Mouse (Mus musculus): ENCODE results near the gene Olfr659. TPM values are rescaled to one million over a fixed set of nuclear protein-coding genes. Genes with fewer than 3 reads are reported as not detected.

Olfr659 gene
- polyA plus RNA-seq (2015; fragmentation: Nextera tagmentation; extraction: Ambion mirVana), result not detected in 2 replicates

GRCm38 (mm10) chr7:104666453-104666852, at the start of gene Olfr659:
Gene Olfr659 (plus strand): TSS chr7:104666753.
- 81% methylated on average over 3 of the region's 3 CpGs for WGBS
- H3K4me1 ChIP-seq, result no peaks in the 10 kb centered on the region
- H3K36me3 ChIP-seq, result no peaks in the 10 kb centered on the region
- no peak within 1 kb of the TSS for H3K9ac ChIP-seq
- ATAC-seq (ENCODE audit: low FRiP score, low read depth), result no peak
- no peak within 1 kb of the TSS for H3K4me2 ChIP-seq (replicated peaks)
- no peaks in the 10 kb centered on the region for H3K27me3 ChIP-seq
- H3K27ac ChIP-seq, result no peak within 1 kb of the TSS
- H3K9me3 ChIP-seq, result 0 out of 2 replicates have a peak, but pooled peaks cover 3% of the 10 kb centered on the region
- no peak within 1 kb of the TSS for H3K4me3 ChIP-seq

- H3K36me3 ChIP-seq, result no peaks in the 10 kb centered on the region
- no peaks in the 10 kb centered on the region for H3K4me1 ChIP-seq
- H3K4me2 ChIP-seq (replicated peaks), result no peak within 1 kb of the TSS
- no peak within 1 kb of the TSS for H3K27ac ChIP-seq
- H3K27me3 ChIP-seq, result no peaks in the 10 kb centered on the region
- ATAC-seq (ENCODE audit: low FRiP score, low read depth), result no peak
- H3K9ac ChIP-seq, result no peak within 1 kb of the TSS
- H3K9me3 ChIP-seq, result no peaks in the 10 kb centered on the region
- no peak within 1 kb of the TSS for H3K4me3 ChIP-seq
Observed at GRCm38 (mm10) chr7:104624494-104624893, 42.1 kb upstream of the Olfr659 start, which contains the start of gene Olfr657. Gene Olfr657 (plus strand): TSS chr7:104624794.

GRCm38 (mm10) chr7:104646841-104647482, 19.6 kb upstream of the Olfr659 start, which contains the start of gene Olfr658:
Gene Olfr658 (minus strand): TSS chr7:104647305.
- Histone ChIP-seq H3K9me3 (no peaks in the 10 kb centered on the region), H3K36me3 (no peaks in the 10 kb centered on the region), H3K4me1 (no peaks in the 10 kb centered on the region), H3K4me2 (replicated peaks) (peak within 1 kb of the TSS; percentile 50), H3K27ac (no peak within 1 kb of the TSS), H3K27me3 (no peaks in the 10 kb centered on the region), H3K4me3 (0 out of 2 replicates have a peak within 1 kb of the TSS, but pooled peaks have one; percentile 7), H3K9ac (no peak within 1 kb of the TSS)
- WGBS, result 19% methylated on average over 20 of the region's 22 CpGs
- peak; percentile 69 for ATAC-seq (ENCODE audit: low FRiP score, low read depth)

GRCm38 (mm10) chr7:104686201-104686600, 19.6 kb downstream of the Olfr659 start, which contains the start of gene Olfr661:
Gene Olfr661 (plus strand): TSS chr7:104686501.
- Histone ChIP-seq H3K4me2 (replicated peaks) (no peak within 1 kb of the TSS), H3K4me3 (no peak within 1 kb of the TSS), H3K27ac (no peak within 1 kb of the TSS), H3K9ac (no peak within 1 kb of the TSS), H3K4me1 (no peaks in the 10 kb centered on the region), H3K27me3 (no peaks in the 10 kb centered on the region), H3K36me3 (no peaks in the 10 kb centered on the region), H3K9me3 (no peaks in the 10 kb centered on the region)
- WGBS, result 87% methylated on average over 2 of the region's 2 CpGs
- ATAC-seq (ENCODE audit: low FRiP score, low read depth), result no peak

Other genes with a start within 250 kb of the Olfr659 start
- gene Trim30a, start 201.6 kb upstream of the Olfr659 start, polyA plus RNA-seq (2015; fragmentation: Nextera tagmentation; extraction: Ambion mirVana), result 1.0 and 1.2 TPM in 2 replicates
- 0.31 and 0.36 TPM in 2 replicates for gene Trim30d, start 158.9 kb upstream of the Olfr659 start, polyA plus RNA-seq (2015; fragmentation: Nextera tagmentation; extraction: Ambion mirVana)
- not detected in 2 replicates for gene Olfr651, start 116.6 kb upstream of the Olfr659 start, polyA plus RNA-seq (2015; fragmentation: Nextera tagmentation; extraction: Ambion mirVana)
- not detected in 2 replicates for gene Olfr652, start 105.9 kb upstream of the Olfr659 start, polyA plus RNA-seq (2015; fragmentation: Nextera tagmentation; extraction: Ambion mirVana)
- gene Olfr653, start 89.4 kb upstream of the Olfr659 start, polyA plus RNA-seq (2015; fragmentation: Nextera tagmentation; extraction: Ambion mirVana), result not detected in 2 replicates
- not detected in 2 replicates for gene Olfr654, start 79.7 kb upstream of the Olfr659 start, polyA plus RNA-seq (2015; fragmentation: Nextera tagmentation; extraction: Ambion mirVana)
- gene Olfr655, start 65.0 kb upstream of the Olfr659 start, polyA plus RNA-seq (2015; fragmentation: Nextera tagmentation; extraction: Ambion mirVana), result not detected in 2 replicates
- not detected in 2 replicates for gene Olfr656, start 52.8 kb upstream of the Olfr659 start, polyA plus RNA-seq (2015; fragmentation: Nextera tagmentation; extraction: Ambion mirVana)
- gene Olfr657, start 42.0 kb upstream of the Olfr659 start, polyA plus RNA-seq (2015; fragmentation: Nextera tagmentation; extraction: Ambion mirVana), result not detected in 2 replicates
- not detected in 2 replicates for gene Olfr658, start 19.4 kb upstream of the Olfr659 start, polyA plus RNA-seq (2015; fragmentation: Nextera tagmentation; extraction: Ambion mirVana)
- not detected in 2 replicates for gene Olfr661, start 19.7 kb downstream of the Olfr659 start, polyA plus RNA-seq (2015; fragmentation: Nextera tagmentation; extraction: Ambion mirVana)
- not detected in 2 replicates for gene Usp17le, start 110.7 kb downstream of the Olfr659 start, polyA plus RNA-seq (2015; fragmentation: Nextera tagmentation; extraction: Ambion mirVana)
- gene Usp17lb, start 175.8 kb downstream of the Olfr659 start, polyA plus RNA-seq (2015; fragmentation: Nextera tagmentation; extraction: Ambion mirVana), result not detected in 2 replicates
- not detected in 2 replicates for gene Usp17la, start 190.3 kb downstream of the Olfr659 start, polyA plus RNA-seq (2015; fragmentation: Nextera tagmentation; extraction: Ambion mirVana)
- gene Olfr665, start 211.3 kb downstream of the Olfr659 start, polyA plus RNA-seq (2015; fragmentation: Nextera tagmentation; extraction: Ambion mirVana), result not detected in 2 replicates
- gene Olfr666, start 229.2 kb downstream of the Olfr659 start, polyA plus RNA-seq (2015; fragmentation: Nextera tagmentation; extraction: Ambion mirVana), result not detected in 2 replicates

All from limb, embryonic 13.5 days (tissue).